Mouse (Mus musculus) embryonic facial prominence, embryonic 13.5 days (tissue): ENCODE measurements around the gene Tmprss15. TPM values are rescaled to one million over a fixed set of nuclear protein-coding genes. Genes with fewer than 3 reads are reported as not detected.

ENCODE experiments used
- ATAC-seq: fragments of 200-750 bp; cut with Nextera tagmentation; 2 replicates; pipeline ENCODE4 v1.8.0; 2017; ENCODE audit warnings: low read depth; ENCODE audit not compliant: insufficient number of reproducible peaks, insufficient read depth, low FRiP score, low TSS enrichment
- H3K27ac ChIP-seq: fragments of 300-500 bp; sonication (generic); 2 replicates; pipeline ENCODE4 v1.5.1; 2015; ENCODE audit warnings: moderate library complexity, mild to moderate bottlenecking, inconsistent platforms
- H3K27me3 ChIP-seq: fragments of 300-500 bp; sonication (generic); 2 replicates; pipeline ENCODE4 v1.6.1; 2015; ENCODE audit warnings: mild to moderate bottlenecking, inconsistent platforms
- H3K36me3 ChIP-seq: fragments of 300-500 bp; sonication (generic); 2 replicates; pipeline ENCODE4 v1.6.1; 2015; ENCODE audit warnings: mild to moderate bottlenecking, inconsistent platforms
- H3K4me1 ChIP-seq: fragments of 300-500 bp; sonication (generic); 2 replicates; pipeline ENCODE4 v1.6.1; 2015; ENCODE audit warnings: inconsistent platforms
- H3K4me2 ChIP-seq: fragments of 300-500 bp; sonication (generic); 2 replicates; pipeline ENCODE4 v1.6.1; 2015; ENCODE audit warnings: moderate library complexity, mild to moderate bottlenecking, inconsistent platforms
- H3K4me3 ChIP-seq: fragments of 300-500 bp; sonication (generic); 2 replicates; pipeline ENCODE4 v1.5.1; 2015; ENCODE audit warnings: mild to moderate bottlenecking, inconsistent platforms
- H3K9ac ChIP-seq: fragments of 300-500 bp; sonication (generic); 2 replicates; pipeline ENCODE4 v1.6.1; 2015; ENCODE audit warnings: mild to moderate bottlenecking, inconsistent platforms
- H3K9me3 ChIP-seq: fragments of 300-500 bp; sonication (generic); 2 replicates; pipeline ENCODE4 v1.6.1; 2016; ENCODE audit warnings: inconsistent platforms
- WGBS: fragments of 180-500 bp; shearing (Covaris S2); methylation state at CpG from one replicate; pipeline ENCODE4 v1.1.7; 2015; ENCODE audit warnings: mixed read lengths; 5-methylcytosine and 5-hydroxymethylcytosine counted together
- polyA plus RNA-seq: library from polyadenylated mRNA; unstranded; fragments of >200 nt; fragmentation: Nextera tagmentation; extraction: Ambion mirVana; gene quantifications from 2 replicates; pipeline ENCODE4 v1.2.1, GENCODE M21; 2015

The Tmprss15 gene
- not detected in 2 replicates for polyA plus RNA-seq

DNA sequence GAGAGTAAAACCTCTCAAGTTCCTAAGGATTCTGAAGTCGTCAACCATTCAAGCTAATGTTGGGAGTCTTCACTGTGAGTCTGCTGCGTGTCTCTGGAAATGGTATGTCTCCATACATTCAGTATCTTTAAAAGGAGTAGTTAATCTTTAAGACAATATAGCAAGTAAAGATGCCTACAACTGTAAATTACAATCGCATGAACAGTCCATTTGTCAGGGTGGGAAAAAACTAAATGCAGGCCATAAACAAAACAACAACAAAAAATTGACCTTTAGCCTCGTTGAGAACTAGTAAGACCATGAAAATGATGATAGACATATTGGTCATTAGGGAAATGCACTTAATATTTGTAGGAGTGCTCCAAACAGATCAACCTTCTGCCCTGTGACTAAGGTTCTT is at the start of gene Tmprss15:
TSS of gene Tmprss15 (minus strand) at position 101 of the 400 bp plus-strand sequence.
- H3K4me1 ChIP-seq, result no peaks in the 10 kb centered on the region
- H3K27ac ChIP-seq, result no peak within 1 kb of the TSS
- no peak within 1 kb of the TSS for H3K4me2 ChIP-seq
- no peaks in the 10 kb centered on the region for H3K9me3 ChIP-seq
- H3K4me3 ChIP-seq, result no peak within 1 kb of the TSS
- 83% methylated on average over 4 of the region's 4 CpGs for WGBS
- no peaks in the 10 kb centered on the region for H3K36me3 ChIP-seq
- no peak within 1 kb of the TSS for H3K9ac ChIP-seq
- no peak for ATAC-seq
- H3K27me3 ChIP-seq, result no peaks in the 10 kb centered on the region

GRCm38 (mm10) chr16:79114879-79115278 is 24.0 kb upstream of the Tmprss15 start:
- Histone ChIP-seq H3K9ac (no peak overlapping the region), H3K27me3 (no peaks in the 10 kb centered on the region), H3K4me2 (no peak overlapping the region), H3K36me3 (no peaks in the 10 kb centered on the region), H3K27ac (no peak overlapping the region), H3K9me3 (no peaks in the 10 kb centered on the region), H3K4me1 (no peaks in the 10 kb centered on the region), H3K4me3 (no peak overlapping the region)
- 41% methylated on average over 1 of the region's 1 CpGs for WGBS
- ATAC-seq, result no peak

DNA sequence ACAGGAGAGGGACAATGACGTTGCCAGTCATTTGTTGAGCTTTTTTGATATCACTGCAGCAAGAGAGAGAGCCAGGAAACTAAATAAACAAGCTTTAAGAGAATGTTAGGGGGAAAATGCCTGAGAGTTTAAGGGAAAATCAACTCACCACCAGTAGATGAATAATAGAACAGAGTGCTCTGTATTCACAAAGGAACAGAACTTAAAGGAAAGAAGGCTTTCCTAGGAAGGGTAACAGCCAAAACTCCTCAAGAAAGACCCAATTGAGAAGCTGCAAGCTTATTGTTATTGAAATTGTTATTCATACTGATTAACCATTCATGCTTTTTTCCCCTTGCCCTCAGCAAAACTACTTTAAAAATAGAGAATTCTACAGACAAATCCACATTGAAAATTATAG is 18.6 kb upstream of the Tmprss15 start:
- no peak for ATAC-seq
- H3K4me2 ChIP-seq, result no peak overlapping the region
- H3K4me3 ChIP-seq, result no peak overlapping the region
- H3K9ac ChIP-seq, result no peak overlapping the region
- H3K9me3 ChIP-seq, result no peaks in the 10 kb centered on the region
- H3K27ac ChIP-seq, result no peak overlapping the region
- H3K27me3 ChIP-seq, result no peaks in the 10 kb centered on the region
- no peaks in the 10 kb centered on the region for H3K36me3 ChIP-seq
- WGBS, result 57% methylated on average over 1 of the region's 1 CpGs
- no peaks in the 10 kb centered on the region for H3K4me1 ChIP-seq

- 80% methylated on average over 5 of the region's 5 CpGs for WGBS
- H3K27ac ChIP-seq, result no peak overlapping the region
- H3K4me3 ChIP-seq, result no peak overlapping the region
- H3K4me1 ChIP-seq, result no peaks in the 10 kb centered on the region
- no peaks in the 10 kb centered on the region for H3K27me3 ChIP-seq
- no peak overlapping the region for H3K9ac ChIP-seq
- ATAC-seq, result no peak
- H3K4me2 ChIP-seq, result no peak overlapping the region
- no peaks in the 10 kb centered on the region for H3K36me3 ChIP-seq
- no peaks in the 10 kb centered on the region for H3K9me3 ChIP-seq
These were observed 18.1 kb upstream of the Tmprss15 start for GRCm38 (mm10) chr16:79108969-79109368.

- WGBS, result 81% methylated on average over 2 of the region's 2 CpGs
- Histone ChIP-seq H3K4me3 (no peak overlapping the region), H3K4me2 (no peak overlapping the region), H3K27ac (no peak overlapping the region), H3K9me3 (no peaks in the 10 kb centered on the region), H3K36me3 (no peaks in the 10 kb centered on the region), H3K27me3 (no peaks in the 10 kb centered on the region), H3K9ac (no peak overlapping the region), H3K4me1 (no peaks in the 10 kb centered on the region)
- no peak for ATAC-seq
These were observed 9.4 kb upstream of the Tmprss15 start for GRCm38 (mm10) chr16:79100325-79100724.

- Histone ChIP-seq H3K4me2 (no peak overlapping the region), H3K27ac (no peak overlapping the region), H3K4me3 (no peak overlapping the region), H3K36me3 (no peaks in the 10 kb centered on the region), H3K9me3 (no peaks in the 10 kb centered on the region), H3K4me1 (no peaks in the 10 kb centered on the region), H3K9ac (no peak overlapping the region), H3K27me3 (no peaks in the 10 kb centered on the region)
- 92% methylated on average over 2 of the region's 2 CpGs for WGBS
- ATAC-seq, result no peak
These were observed 7.4 kb upstream of the Tmprss15 start for GRCm38 (mm10) chr16:79098321-79098720.

- Histone ChIP-seq H3K27me3 (no peaks in the 10 kb centered on the region), H3K9me3 (no peaks in the 10 kb centered on the region), H3K36me3 (no peaks in the 10 kb centered on the region), H3K4me2 (no peak overlapping the region), H3K27ac (no peak overlapping the region), H3K9ac (no peak overlapping the region), H3K4me1 (no peaks in the 10 kb centered on the region), H3K4me3 (no peak overlapping the region)
- 82% methylated on average over 6 of the region's 6 CpGs for WGBS
- ATAC-seq, result no peak
These were observed 4.3 kb downstream of the Tmprss15 start for GRCm38 (mm10) chr16:79086550-79086949.

GRCm38 (mm10) chr16:79063848-79064247 is 27.0 kb downstream of the Tmprss15 start:
- 84% methylated on average over 1 of the region's 1 CpGs for WGBS
- ATAC-seq, result no peak
- Histone ChIP-seq H3K27ac (no peak overlapping the region), H3K4me2 (no peak overlapping the region), H3K9me3 (no peaks in the 10 kb centered on the region), H3K9ac (no peak overlapping the region), H3K4me3 (no peak overlapping the region), H3K27me3 (no peaks in the 10 kb centered on the region), H3K4me1 (no peaks in the 10 kb centered on the region), H3K36me3 (no peaks in the 10 kb centered on the region)

DNA sequence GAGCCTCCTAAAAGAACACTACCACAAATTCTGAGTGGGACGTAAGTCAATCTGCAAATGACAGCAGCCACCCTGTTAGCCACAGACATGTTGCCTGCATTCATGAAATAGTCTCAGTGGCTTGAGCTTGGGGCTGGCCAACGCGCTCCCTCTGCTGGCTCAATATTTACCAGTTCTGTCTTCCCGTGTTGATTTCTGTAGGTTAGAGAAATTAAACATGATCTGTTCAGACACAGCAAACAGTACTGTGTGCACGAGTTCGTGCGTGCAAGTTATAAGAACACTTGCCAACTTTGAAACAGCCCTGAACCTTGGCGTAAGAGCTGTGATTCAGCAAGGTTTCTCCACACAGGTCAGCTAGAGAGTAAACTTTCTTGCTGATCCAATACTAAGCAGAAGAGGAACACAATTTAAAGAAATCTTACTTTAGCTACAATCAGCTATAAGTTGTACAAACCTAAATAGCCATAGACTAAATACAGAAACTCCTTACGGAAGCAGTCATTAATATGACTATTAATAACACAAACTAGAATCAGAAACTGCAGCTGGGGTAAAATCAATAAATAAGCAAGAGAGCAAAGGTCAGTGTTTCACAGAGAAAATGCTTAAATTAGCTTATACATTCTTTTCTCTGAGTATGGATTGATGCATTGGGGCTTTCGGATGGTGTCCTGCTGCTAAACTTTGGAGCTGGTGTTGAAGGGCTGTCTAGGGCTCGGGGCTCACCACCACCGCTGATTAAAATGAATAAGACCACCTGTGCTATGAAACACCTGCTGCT is 31.9 kb downstream of the Tmprss15 start:
- Histone ChIP-seq H3K4me2 (no peak overlapping the region), H3K4me1 (no peaks in the 10 kb centered on the region), H3K9ac (no peak overlapping the region), H3K4me3 (no peak overlapping the region), H3K27ac (no peak overlapping the region), H3K36me3 (no peaks in the 10 kb centered on the region), H3K9me3 (no peaks in the 10 kb centered on the region), H3K27me3 (no peaks in the 10 kb centered on the region)
- ATAC-seq, result no peak
- WGBS, result 55% methylated on average over 12 of the region's 12 CpGs

GRCm38 (mm10) chr16:79032593-79032992 is 58.3 kb downstream of the Tmprss15 start:
- H3K36me3 ChIP-seq, result no peaks in the 10 kb centered on the region
- 77% methylated on average over 2 of the region's 2 CpGs for WGBS

GRCm38 (mm10) chr16:79002812-79003211 is 88.1 kb downstream of the Tmprss15 start:
- WGBS, result 69% methylated on average over 2 of the region's 2 CpGs
- H3K27ac ChIP-seq, result no peak overlapping the region
- no peaks in the 10 kb centered on the region for H3K4me1 ChIP-seq
- H3K9me3 ChIP-seq, result no peaks in the 10 kb centered on the region
- ATAC-seq, result no peak
- H3K27me3 ChIP-seq, result no peaks in the 10 kb centered on the region
- no peak overlapping the region for H3K9ac ChIP-seq
- H3K4me3 ChIP-seq, result no peak overlapping the region
- no peak overlapping the region for H3K4me2 ChIP-seq
- no peaks in the 10 kb centered on the region for H3K36me3 ChIP-seq

More at GRCm38 (mm10) chr16:79032593-79032992, 58.3 kb downstream of the Tmprss15 start:
- H3K4me1 ChIP-seq, result no peaks in the 10 kb centered on the region
- ATAC-seq, result no peak
- H3K9me3 ChIP-seq, result no peaks in the 10 kb centered on the region
- H3K4me2 ChIP-seq, result no peak overlapping the region
- no peaks in the 10 kb centered on the region for H3K27me3 ChIP-seq
- H3K4me3 ChIP-seq, result no peak overlapping the region
- no peak overlapping the region for H3K9ac ChIP-seq
- no peak overlapping the region for H3K27ac ChIP-seq

DNA sequence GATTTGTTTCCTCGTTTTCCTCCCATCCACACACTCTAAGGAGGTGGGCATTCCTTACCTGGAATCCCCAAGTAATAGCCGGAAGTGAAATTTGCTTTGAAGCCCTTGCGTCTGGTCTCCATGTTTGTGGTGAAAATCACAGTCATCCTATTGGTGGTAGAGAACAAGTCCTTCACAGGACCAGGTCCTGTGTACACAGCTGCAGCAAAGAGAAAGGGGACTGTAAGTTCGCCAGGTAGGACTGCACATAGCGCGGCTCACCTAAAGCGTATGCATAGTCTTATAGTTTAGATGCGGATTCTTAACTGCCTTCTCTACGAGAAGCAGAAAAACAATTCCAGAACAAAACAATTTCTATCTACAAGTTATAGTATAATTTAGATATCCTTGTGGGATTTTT is 89.2 kb downstream of the Tmprss15 start:
- Histone ChIP-seq H3K27ac (no peak overlapping the region), H3K9ac (no peak overlapping the region), H3K9me3 (no peaks in the 10 kb centered on the region), H3K4me3 (no peak overlapping the region), H3K27me3 (no peaks in the 10 kb centered on the region), H3K4me2 (no peak overlapping the region), H3K36me3 (no peaks in the 10 kb centered on the region), H3K4me1 (no peaks in the 10 kb centered on the region)
- WGBS, result 83% methylated on average over 9 of the region's 9 CpGs
- no peak for ATAC-seq
